Mouse (Mus musculus): ENCODE results near the gene Fgfr2.

The Fgfr2 gene

DNA sequence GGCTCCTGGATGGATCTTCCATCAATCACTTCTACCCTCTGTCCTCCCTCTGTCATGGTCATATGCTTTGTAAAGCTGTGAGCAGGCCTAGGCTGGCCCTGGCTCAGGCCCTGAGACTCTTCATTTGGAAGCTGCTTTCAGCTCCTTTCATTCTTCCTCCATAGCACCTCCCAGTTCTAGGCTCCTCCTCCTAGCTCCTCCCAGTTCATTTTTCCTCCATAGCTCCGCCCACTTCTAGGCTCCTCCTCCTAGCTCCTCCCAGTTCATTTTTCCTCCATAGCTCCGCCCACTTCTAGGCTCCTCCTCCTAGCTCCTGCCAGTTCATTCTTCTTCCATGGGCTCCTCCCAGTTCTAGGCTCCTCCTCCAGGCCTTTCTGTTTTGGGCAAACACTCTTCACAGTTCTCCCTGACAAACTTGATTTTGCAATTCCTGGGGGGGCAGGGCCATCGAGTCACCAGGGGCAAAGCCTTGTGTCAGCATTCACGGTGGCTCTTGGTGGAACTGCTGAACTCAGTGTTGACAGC, 880.5 kb downstream of the Fgfr2 start:
- no peak for DNase-seq

DNA sequence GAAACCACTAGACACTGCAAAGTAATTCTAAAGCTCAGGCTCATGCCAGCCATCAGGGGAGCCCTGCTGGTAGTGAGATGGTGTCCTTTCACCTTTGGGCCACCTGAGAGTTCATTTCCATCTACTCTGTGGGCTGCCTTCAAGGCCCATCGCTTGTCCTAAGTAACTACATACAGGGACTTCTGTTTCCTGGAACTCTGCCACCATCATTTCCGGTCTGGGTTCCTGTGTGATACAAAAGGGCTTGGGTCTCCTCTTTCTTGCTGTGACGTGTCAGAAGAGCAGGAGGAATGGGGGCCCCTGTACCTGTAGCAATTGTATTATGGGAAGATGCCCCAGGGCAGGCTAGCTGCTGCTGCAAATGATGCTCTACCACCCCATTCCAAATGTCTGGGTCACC, 884.2 kb downstream of the Fgfr2 start:
- DNase-seq = no peak

DNA sequence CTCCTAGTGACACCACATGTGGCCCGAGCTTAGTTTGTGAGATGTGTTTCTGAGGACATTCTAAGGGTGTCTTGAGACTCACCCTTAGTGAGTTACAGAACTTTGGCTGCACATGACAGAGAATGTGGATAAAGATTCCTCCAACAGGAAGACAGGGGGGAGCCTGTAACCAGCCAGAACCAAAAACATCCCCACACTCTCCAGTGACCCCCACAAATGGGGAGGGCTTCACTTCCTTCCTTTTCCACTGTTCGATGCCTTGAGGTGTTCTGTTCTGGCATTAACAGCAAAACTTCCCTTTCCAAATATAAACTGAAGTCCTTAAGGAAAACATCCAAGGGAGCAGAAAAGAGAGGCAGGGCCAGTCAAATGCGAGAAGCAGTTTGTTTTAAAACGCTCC, 886.0 kb downstream of the Fgfr2 start:
- DNase-seq = no peak

DNA sequence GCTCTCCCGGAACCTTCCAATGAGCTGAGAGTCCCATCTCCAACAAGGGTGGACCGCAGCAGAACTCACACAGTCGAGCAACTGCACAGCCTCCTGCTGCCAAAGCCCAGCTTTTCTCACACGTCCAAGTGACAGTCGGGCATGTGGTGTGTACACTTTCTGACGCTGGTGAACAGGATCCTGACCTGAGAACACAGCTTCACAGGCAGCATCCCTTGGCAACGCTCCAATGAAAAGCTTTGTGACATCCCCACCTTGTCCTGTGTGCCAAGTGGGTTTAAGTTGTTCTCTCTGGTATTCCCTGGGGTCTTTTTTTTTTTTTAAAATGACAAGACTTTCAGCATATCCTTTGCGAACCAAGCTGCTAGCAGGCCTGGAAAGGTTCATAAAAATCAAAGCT, 886.4 kb downstream of the Fgfr2 start:
- DNase-seq = no peak

DNA sequence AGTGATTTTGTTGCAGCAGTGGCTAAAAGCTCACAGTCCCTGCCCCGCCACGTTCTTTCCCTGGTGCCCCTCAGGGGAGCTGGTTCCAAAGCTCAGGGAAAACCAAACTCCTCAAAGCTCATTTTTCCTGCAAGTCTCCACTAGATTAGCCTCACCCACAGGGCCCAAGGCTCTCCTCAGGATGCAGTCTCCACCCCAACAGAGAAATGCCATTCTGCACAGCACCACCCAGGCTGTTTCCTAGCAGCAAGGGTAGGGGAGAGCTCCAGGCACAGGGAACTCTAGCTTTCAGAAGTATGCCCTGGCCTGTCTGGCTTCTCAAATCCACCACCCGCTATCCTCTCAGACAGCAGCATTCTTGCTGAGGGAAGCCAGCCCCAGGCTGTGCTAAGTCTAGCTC, 888.9 kb downstream of the Fgfr2 start:
- no peak for DNase-seq

DNA sequence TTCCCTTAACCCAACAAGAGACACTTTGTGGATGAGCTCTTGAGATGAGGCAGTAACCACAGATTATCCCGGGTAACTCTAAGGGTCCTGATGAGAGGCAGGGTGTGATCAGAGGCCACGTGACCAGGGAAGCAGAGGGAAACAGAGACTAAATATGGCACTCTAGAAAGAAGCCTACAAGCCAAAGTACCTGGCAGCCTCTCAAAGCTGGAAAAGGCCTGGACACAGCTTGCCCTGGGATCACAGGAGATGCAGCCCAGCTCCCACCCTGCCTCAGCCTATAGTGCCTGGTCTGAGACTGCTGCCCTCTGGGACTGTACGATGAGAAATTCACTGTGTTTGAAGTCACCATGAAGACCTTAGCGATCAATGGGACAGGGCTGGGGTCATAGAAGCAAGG, 889.4 kb downstream of the Fgfr2 start:
- DNase-seq = no peak

DNA sequence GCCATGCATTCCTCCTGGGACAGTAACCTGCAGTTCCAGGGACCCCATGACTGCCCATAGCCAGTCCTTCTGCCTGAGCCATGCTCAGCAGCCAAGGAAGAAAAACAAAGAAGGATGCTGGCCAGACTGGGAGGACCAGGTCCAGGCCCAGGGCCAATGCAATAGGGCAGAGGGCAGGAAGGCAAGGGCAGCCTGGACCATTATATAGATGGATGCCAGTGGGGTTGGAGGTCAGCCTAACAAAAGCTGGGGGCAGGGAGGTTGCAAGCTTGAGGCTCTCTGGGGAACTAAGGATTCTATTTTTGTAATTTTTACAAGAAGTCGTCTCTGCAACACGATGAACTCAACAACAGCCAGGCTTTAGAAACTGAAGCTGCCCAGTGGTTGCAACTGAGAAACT, 890.2 kb downstream of the Fgfr2 start:
- DNase-seq = peak; percentile 48

DNA sequence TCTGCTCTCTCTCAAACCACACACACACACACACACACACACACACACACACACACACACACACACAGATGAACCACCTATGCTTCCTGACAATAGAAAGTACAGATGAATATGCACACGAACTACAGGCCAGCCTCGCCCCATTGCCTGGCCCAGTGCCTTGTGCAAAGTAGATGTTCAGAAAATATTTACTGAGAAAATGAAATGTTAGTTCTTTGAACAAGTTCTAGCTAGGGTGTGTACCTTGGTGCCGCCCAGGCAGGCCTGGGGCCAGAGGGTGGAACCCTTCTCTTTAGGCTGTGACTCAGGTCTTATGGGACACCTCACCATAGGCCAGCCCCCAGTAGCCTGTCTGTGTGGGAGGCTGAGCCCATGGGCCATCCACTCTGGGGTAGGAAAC, 891.7 kb downstream of the Fgfr2 start:
- DNase-seq = no peak

DNA sequence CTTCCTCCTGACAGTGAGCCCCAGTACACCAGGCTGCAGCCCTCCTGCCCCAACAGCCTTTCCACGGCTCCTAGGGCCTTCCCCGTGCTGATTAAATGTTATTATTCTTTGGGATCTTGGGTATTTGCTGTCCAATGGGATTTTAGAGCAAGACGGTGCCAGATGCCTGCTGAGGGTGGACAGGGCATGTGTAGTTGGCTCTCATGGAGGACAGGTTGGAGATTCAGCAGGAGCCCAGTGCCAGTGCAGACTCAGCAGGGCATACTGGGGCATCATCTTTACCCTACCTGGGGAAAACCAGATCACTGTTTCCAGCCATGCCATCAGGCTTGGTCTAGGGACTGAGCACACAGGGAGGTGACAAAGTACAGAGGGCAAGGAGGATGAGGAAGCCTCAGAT, 892.2 kb downstream of the Fgfr2 start:
- DNase-seq = no peak

DNA sequence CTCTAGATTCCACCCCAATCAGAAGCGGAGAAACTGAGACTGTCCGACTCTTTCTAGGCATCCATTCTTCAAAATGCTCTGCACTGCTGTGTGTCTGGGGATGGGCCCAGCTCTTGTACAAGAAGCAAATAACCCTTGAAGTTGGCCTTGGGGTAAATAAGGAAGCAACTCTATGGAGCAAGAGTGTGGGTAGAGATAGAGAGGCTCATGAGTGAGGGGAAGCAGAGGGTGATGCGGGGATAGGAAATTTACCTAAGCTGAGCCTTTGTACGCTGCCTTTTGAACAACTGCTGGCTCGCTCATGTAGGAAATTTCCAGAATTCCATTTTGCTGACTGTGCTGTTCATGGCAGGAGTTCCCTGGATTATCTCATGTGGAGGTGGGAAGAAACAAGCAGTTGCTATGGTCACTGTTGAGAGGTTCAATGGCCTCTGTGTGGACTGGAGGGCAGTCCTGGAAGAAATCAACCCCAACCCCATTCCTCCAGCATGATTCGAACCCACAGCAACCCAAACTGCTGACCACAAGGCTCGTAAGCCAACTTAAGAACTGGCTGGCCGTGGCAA, 896.0 kb downstream of the Fgfr2 start:
- DNase-seq = no peak

DNA sequence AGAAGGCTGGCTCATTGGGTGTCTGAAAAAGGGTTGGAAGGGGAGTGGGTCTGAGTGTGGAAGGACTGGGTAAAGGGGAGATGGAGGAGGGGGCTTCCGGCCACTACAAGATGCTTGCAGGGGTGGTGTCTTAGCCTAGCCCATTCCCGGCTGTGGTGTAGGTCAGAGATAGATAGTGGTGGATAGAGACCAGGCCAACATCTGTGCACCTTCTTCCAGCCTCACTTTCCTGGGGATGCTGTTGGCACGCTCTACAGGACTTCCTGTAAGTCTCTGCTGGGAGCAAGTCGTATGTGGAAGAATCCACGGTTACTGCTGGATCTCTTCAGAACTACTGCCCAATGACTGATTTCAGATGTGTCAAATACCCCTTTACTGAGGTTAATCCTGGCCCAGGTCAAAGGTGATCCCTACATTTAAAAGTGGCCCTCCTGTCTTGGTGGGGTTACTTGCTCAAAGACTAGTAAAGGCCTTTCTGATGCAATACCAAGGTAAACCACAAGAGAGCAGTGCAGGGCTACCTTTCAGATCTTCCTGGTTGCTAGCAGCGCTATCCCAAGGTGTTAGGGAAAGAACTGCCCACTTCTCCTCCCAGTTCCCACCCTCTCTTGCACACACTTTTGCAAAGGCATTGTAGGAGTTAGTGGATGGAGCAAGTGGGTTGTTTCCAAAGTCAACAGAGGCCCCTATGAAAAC, 896.6 kb downstream of the Fgfr2 start:
- peak; percentile 85 for DNase-seq

DNA sequence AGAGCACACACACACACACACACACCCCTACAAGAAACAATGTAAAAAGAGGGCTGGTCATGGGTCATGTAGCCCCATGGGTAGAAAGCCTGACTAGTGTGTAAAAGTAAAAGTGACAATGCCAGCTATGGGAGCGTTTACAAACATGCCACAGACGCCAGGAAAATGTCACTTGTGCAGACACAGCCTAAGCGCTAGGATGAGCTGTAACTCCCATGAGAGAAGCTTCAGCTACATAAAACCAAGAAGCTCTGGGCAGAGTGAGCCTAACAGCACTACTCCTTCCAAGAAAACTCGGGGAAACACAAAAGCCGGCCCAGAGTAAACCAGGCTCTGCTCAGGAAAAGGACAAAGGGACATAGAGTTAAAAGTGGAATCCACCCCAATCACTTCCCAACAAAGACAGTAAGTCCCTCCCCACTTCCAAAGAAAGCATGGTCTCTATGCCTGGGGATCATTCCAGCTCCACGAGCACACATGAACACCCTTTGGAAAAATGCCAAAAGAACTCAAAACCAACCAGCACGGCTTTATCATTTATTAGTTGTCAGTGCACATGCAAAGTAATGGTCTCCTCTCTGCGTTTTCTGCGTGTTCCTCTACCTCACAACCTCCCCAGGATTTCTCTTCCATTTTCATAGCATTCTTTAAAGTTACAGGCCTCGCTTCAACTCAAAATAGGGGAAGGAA, 899.6 kb downstream of the Fgfr2 start:
- no peak for DNase-seq

DNA sequence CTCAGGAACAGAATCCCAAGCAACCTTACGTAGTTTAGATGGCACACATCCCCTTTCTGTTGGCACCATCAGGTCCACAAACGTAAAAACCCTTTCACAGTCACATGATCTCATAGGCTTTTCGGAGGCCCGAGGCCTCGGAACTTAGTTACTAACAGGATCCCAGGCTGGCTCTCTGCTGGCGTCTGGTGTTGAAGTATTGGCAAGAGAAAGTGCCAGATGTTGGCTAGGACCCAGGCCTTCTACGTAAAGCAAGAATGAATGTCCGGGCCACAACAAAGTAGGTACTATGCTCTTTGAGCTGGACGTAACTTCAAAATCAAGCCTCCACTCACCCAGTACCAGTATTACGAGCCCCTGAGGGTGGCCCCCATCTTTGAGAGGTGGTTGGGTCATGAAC, 909.1 kb downstream of the Fgfr2 start:
- no peak for DNase-seq

DNA sequence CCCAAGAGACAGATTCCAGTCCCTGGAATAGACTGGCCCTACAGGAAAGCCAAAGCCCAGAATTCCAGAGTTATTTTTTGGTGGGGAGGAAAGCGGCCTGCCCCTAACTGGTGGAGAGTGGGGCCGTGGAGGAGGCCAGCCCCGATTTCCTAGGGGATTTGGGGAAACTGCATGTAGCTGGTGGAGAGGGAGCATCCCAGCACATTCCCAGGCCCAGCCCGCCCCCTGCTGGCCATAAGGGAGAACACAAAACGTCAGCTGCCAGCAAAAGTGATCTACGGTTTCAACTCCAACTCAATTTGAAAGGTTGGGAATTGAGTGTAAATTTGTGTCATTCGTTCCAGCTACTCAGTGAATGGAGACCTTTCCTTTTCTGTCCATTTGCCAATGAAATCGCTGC, 909.7 kb downstream of the Fgfr2 start:
- peak; percentile 72 for DNase-seq

DNA sequence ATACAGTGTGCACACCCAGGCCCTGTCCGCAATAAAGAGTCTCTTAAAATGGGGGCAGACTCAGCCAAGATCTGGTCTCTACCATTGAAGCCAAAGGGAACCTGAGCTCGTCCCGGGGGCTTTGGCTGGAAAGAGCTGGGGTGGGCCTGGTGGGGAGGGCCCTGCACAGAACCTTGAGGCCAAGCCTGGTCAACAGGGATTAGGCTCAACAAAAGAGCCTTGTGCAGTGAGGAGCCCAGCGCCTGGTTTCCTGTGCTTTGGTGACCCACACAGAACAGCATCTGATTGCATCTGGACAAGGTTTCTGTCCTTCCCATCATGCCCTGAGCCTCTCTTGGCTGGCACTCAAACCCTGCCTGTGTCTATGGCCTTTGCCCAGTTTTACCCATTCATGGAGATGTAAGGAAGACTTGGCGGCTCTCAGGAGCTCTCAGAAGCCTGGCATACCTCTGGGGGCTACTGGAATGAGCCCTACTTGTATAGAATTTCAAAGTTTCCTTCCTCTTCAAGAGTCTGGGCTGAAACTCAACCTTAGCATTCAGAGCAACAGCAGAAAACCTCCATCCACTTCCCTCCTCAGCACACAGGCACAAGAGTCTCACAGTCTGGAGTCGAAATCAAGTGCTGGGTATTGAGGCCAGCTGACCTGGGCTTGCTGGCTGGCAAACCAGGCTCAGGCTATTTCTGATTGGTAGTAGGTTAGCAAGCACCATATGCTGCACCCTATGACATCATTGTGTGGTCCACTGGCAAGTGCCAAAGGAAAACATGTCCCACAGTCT, 911.0 kb downstream of the Fgfr2 start:
- no peak for DNase-seq

DNA sequence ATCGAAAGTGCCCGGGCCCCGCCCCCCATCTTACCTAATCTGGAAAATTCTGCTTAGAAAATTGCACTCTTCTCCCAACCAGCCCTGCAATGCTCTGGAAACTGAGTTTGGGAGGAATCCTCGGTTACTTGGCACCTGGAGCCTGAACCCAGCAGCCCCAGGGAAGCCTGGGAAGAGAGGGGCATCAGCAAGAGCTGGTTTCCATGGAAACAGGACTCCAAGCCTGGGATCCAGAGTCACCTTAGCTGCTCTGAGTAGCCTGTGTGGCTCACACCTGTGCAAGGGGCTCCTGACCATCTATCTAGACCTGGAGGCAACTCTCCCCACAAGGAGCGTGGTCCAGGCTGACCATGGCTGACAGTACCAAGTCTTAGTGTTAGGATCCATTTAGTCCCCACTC, 912.5 kb downstream of the Fgfr2 start:
- no peak for DNase-seq

DNA sequence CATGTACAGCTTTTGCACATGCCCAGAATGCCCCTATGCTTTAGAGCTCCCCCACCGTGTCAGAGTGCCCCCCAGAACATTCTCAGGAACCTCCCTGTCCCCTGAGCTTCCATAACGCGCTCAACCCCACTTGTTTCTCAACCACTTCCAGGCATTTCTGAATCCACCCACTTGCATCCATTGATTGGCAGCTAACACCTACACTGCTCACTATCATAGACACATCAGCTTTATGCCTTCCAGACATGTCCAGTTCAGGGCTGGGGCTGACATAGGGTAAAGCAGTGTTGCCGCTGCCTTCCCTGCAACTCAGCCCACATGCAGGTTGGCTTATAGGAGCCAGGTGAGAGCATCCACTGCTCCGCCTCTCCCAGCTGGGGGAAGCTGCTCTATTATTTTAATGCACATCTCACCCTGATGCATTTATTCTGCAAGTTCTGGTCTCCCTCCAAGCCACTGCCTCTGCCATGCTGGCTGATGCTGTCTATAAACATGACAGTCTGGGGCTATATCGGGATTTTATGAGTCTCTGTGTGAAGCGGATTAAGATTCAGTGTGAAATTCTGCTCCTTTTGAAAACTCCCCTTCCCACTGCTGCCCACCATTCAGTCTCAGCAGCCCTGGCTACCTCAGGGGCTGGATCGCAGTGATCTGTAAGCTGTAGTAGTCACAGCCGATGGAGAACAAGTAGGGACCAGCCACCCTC, 914.1 kb downstream of the Fgfr2 start:
- DNase-seq = no peak

DNA sequence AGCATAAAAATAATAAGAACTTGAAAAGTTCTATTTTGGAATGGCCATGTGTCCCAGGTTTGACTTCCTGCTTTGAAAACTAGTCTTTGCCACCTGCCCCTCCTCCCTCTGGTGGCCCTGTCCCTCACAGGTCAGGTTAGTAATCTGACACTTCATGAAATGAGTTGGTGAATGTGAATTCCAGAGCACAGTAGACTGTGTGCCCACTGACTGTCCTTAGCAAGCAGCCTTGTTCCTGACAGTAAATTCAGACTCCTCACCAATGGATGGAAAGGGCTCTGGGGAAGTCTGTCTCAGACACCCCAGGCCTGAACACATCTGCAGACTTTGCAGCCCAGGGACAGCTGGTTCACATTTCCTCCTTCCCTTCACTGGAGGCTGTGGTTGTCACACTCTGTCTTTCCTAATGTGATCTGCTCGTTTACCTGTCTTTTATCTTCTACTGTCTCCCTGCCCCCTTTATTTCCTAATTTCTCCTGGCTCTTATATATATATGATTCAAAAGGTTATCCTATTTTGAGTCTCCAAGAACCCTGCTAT, 919.0 kb downstream of the Fgfr2 start:
- no peak for DNase-seq

DNA sequence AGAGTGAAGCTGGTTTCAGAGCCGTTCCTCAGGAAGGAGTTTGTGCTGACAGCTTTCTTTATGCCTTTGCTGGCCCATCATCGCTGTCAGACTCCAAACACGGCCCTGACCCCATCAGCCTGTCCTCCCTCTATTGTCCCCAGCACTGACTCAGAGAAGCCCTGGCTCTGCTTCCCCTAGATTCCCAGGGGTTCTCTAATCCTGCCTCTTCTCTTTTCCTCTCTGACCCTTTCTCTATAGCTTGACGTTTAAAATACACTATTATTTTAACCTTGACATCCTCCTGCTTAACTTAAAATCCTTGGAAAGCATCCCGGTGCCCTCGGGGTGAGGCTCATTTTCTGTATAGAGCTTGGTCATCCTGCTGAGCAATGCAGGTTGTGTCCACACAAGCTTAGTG, 923.5 kb downstream of the Fgfr2 start:
- no peak for DNase-seq

DNA sequence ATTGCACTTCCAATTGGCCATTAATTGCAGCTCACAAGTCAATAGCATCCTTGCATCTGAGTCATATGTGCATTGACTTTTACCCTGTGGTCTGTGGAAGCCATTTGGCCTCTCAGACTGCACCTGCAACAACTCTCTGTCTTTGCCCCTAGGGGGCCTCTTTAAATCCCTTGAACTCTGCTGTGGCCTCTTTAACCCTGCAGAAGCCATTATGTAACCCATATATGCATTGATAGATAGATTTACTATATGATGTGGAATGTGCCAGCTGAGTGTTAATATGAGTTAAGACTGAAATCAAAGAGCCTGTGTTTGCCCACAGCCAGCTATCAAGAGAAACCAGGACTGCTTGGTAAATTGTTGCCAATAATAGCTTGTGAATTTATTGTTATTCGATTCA, 924.3 kb downstream of the Fgfr2 start:
- DNase-seq = no peak

DNA sequence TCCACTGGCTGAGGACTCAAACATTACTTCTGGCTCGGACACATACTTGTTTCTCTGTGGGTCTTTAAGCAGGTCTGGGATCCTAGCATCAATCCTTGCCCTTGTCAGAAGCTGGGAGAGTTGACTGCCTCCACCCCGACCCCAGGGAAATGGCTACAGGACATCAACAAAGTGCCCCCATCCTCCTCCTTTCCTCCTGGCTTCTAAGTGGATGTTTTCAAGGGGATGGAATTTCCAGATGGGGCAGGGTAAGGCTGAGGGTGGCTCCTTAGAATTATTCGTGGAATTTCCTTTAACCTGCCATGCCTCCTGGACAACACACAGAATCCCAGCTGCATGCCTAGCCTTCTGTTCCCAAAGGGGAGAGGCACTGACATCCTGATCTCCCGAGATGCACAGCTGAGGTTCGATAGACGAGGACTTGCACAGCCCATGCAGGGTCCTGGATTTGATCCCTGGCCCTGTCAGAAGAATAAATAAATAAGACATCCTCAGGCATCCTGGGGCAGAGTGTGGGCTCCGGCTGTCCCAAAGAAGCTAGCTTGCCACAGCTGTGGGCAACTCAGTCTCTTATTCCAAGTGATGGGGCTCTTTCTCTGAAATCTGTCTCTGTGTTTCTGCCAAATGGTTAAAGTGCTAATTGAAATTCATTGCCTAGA, 925.2 kb downstream of the Fgfr2 start:
- DNase-seq = no peak

DNA sequence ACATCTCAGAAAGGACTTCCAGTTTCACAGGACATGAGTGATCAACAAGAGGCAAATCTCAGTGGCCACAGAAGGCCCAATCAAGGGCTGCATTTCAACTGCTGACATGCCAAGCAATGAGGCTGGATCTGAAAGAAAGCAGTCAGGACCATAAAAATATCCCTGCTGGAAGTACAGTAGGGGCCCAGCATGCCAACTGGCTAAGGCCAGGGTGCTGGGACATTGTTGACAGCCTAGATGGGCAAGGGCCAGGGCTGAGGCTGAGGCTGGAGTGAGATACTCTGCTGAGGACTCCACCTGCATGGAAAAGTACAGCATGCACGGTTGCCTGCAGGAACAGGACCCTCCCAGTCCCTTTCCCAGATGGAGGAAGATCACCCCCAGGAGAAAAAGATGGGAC, 926.6 kb downstream of the Fgfr2 start:
- no peak for DNase-seq

Measured in kidney, adult 18-20 months (tissue).